Mouse (Mus musculus): Measurements from ENCODE around the gene Map1lc3a.

Map1lc3a gene

GRCm38 (mm10) chr2:155276195-155276594 is at the start of gene Map1lc3a:
Map1lc3a (plus strand) TSS chr2:155276297.
- peak; percentile 96 for DNase-seq (ENCODE audit: low spot score)

- DNase-seq (ENCODE audit: low spot score): no peak
Measured at GRCm38 (mm10) chr2:155235746-155236361, 40.2 kb upstream of the Map1lc3a start.

- peak; percentile 98 for DNase-seq (ENCODE audit: low spot score)
Measured at GRCm38 (mm10) chr2:155236362-155236992, 39.6 kb upstream of the Map1lc3a start, which contains the start of gene Dynlrb1. Dynlrb1 (plus strand) TSS chr2:155236533.

- no peak for DNase-seq (ENCODE audit: low spot score)
Measured at GRCm38 (mm10) chr2:155237276-155237675, 38.8 kb upstream of the Map1lc3a start.

GRCm38 (mm10) chr2:155240915-155241314 is 35.2 kb upstream of the Map1lc3a start:
- DNase-seq (ENCODE audit: low spot score): no peak

GRCm38 (mm10) chr2:155242296-155242855 is 33.7 kb upstream of the Map1lc3a start:
- DNase-seq (ENCODE audit: low spot score): no peak

- no peak for DNase-seq (ENCODE audit: low spot score)
Measured at GRCm38 (mm10) chr2:155246231-155246630, 29.9 kb upstream of the Map1lc3a start.

GRCm38 (mm10) chr2:155248206-155248605 is 27.9 kb upstream of the Map1lc3a start:
- DNase-seq (ENCODE audit: low spot score): no peak

- no peak for DNase-seq (ENCODE audit: low spot score)
Measured at GRCm38 (mm10) chr2:155248718-155249117, 27.4 kb upstream of the Map1lc3a start.

GRCm38 (mm10) chr2:155249588-155249987 is 26.5 kb upstream of the Map1lc3a start:
- no peak for DNase-seq (ENCODE audit: low spot score)

GRCm38 (mm10) chr2:155265526-155265925 is 10.6 kb upstream of the Map1lc3a start:
- no peak for DNase-seq (ENCODE audit: low spot score)

GRCm38 (mm10) chr2:155266896-155267295 is 9.2 kb upstream of the Map1lc3a start:
- no peak for DNase-seq (ENCODE audit: low spot score)

- no peak for DNase-seq (ENCODE audit: low spot score)
Measured at GRCm38 (mm10) chr2:155271957-155272356, 4.1 kb upstream of the Map1lc3a start.

- DNase-seq (ENCODE audit: low spot score): no peak
Measured at GRCm38 (mm10) chr2:155272396-155273170, 3.5 kb upstream of the Map1lc3a start.

GRCm38 (mm10) chr2:155273603-155274002 is 2.5 kb upstream of the Map1lc3a start:
- DNase-seq (ENCODE audit: low spot score): no peak

GRCm38 (mm10) chr2:155276621-155277175 is 601 bp downstream of the Map1lc3a start:
- DNase-seq (ENCODE audit: low spot score): peak; percentile 75

GRCm38 (mm10) chr2:155277721-155278120 is 1.6 kb downstream of the Map1lc3a start:
- no peak for DNase-seq (ENCODE audit: low spot score)

- peak; percentile 32 for DNase-seq (ENCODE audit: low spot score)
Measured at GRCm38 (mm10) chr2:155278361-155278760, 2.3 kb downstream of the Map1lc3a start.

- DNase-seq (ENCODE audit: low spot score): no peak
Measured at GRCm38 (mm10) chr2:155279163-155279562, 3.1 kb downstream of the Map1lc3a start.

- DNase-seq (ENCODE audit: low spot score): no peak
Measured at GRCm38 (mm10) chr2:155280116-155280515, 4.0 kb downstream of the Map1lc3a start.

- DNase-seq (ENCODE audit: low spot score): no peak
Measured at GRCm38 (mm10) chr2:155283793-155284192, 7.7 kb downstream of the Map1lc3a start.

- no peak for DNase-seq (ENCODE audit: low spot score)
Measured at GRCm38 (mm10) chr2:155284647-155285046, 8.6 kb downstream of the Map1lc3a start.

All from testis, postnatal 14 days (tissue).